Mouse (Mus musculus): Measurements from ENCODE around the gene Wdr3. TPM values are rescaled to one million over a fixed set of nuclear protein-coding genes. Genes with fewer than 3 reads are reported as not detected.

The Wdr3 gene
- polyA plus RNA-seq (2012; ENCODE audit: insufficient read depth, insufficient read length, missing spikeins) = 28.0 and 37.7 TPM in 2 replicates

DNA sequence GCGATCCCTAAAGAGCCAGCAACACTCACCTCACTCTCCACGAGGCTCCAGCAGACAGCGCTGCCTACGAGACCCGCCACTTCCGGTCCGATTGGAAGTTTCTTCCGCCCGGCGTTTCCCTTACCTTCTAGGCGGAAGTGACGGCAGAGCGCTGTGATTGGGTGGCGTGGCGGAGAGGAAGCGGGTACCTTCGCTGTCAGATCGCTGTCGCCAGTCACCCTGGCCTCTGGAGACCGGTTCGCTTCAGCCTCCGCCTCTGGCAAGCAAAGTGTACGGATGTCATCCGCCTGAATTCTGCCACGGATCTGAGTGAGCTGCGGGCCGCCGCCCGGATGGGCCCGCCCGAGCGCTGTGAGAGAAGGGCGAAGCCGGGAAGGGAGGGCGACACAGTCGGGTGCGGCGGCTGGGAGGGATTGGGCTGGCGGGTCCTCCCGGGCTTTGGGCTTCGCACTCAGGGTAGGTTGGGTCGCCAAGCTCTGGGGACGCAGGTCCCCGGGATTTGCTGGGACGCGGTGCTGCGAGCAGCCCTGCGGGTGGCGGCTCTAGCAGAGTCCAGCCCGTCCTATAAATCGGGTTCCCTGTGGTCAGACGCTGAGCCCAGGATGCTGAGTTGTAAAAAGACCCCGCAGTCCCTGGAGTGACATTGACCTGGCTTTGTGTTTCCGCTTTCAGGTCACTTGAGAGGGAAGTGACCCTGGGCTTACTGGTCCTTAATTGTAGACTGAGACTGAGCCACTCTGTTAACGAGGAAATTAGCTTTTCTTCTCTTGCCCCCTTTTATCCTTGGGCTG lies at the start of gene Wdr3, which contains the start of gene Gdap2:
Gene Wdr3, minus strand, starts transcription at position 93 of the 791 bp plus-strand sequence.
Gene Gdap2, plus strand, starts transcription at position 67 of the 791 bp plus-strand sequence.
- TF ChIP-seq POLR2A (IDR thresholded peaks at IDR 0.05; ENCODE audit: borderline replicate concordance, low read depth, low read length) (peak; percentile 69), CTCF (IDR thresholded peaks at IDR 0.05; ENCODE audit: low read depth, low read length) (no peak)
- H3K4me1 ChIP-seq (ENCODE audit: control insufficient read depth, insufficient read depth, low read length) = peaks cover 16% of the 10 kb centered on the region
- peak within 1 kb of the TSS; percentile 65 for H3K4me3 ChIP-seq (ENCODE audit: insufficient read depth, low read length)
- peak within 1 kb of the TSS; percentile 72 for H3K27ac ChIP-seq (ENCODE audit: insufficient read depth, low read depth, low read length)

DNA sequence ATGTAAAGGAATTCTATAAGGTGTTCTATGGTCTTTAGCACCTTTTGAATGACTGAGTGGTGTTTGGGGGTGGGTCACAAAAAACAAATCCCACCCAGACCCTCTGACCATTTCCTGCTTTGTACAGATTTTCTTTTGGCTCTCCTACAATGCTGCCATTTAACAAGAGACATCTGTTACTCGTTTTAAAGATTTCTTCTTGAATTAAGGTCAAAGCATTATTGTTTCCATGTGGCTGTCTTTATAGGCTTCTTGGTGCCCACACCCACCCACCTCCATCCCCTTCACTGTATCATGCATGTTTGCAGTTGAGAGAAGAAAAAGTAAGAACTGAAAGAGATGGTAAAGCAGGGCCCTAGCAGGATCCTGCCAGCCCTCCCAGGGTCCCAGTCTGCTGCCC lies 44.8 kb upstream of the Wdr3 start:
- TF ChIP-seq CTCF (IDR thresholded peaks at IDR 0.05; ENCODE audit: low read depth, low read length) = no peak
- TF ChIP-seq POLR2A (IDR thresholded peaks at IDR 0.05; ENCODE audit: borderline replicate concordance, low read depth, low read length) = no peak
- H3K27ac ChIP-seq (ENCODE audit: insufficient read depth, low read depth, low read length) = no peak overlapping the region
- no peak overlapping the region for H3K4me3 ChIP-seq (ENCODE audit: insufficient read depth, low read length)
- H3K4me1 ChIP-seq (ENCODE audit: control insufficient read depth, insufficient read depth, low read length) = no peaks in the 10 kb centered on the region

DNA sequence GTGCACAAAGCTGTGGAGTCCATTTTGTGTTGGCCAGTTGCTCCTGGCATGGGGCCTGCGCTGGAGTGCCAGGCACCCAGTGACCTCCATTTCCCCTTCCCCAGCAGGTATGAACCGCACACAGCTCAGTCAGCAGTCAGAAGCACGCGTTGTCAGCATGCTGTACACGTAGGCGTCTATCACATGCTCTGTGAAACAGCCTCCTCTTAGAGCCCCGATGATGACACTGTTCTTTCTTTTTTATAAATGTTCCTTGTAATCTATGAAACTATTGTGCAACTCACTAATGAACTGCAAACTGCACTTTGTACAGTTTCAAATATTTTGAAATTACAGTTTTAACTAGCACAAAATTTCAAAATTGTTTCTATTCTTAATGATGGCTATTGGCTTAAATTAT lies 39.3 kb upstream of the Wdr3 start:
- no peak overlapping the region for H3K4me3 ChIP-seq (ENCODE audit: insufficient read depth, low read length)
- no peak overlapping the region for H3K27ac ChIP-seq (ENCODE audit: insufficient read depth, low read depth, low read length)
- H3K4me1 ChIP-seq (ENCODE audit: control insufficient read depth, insufficient read depth, low read length) = no peaks in the 10 kb centered on the region
- TF ChIP-seq POLR2A (IDR thresholded peaks at IDR 0.05; ENCODE audit: borderline replicate concordance, low read depth, low read length) = no peak
- no peak for TF ChIP-seq CTCF (IDR thresholded peaks at IDR 0.05; ENCODE audit: low read depth, low read length)

DNA sequence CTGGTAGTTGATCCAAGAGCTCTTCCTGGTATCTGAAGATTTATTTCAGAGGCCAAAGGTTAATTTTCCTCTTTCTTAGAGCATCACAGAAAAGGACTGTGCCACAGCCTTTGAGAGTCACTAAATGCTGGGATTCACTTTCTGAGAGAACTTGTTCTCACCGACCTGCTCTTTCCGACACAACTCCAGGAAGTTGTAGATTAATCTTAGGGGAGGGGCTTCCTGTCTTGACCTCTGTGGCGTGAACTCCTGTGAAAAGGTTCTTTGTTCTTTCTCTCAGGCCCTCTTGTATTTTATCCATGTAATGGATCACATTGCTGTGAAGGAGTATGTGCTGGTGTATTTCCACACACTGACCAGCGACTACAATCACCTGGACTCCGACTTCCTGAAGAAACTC lies 32.0 kb upstream of the Wdr3 start:
- Histone ChIP-seq H3K4me3 (ENCODE audit: insufficient read depth, low read length) (no peak overlapping the region), H3K4me1 (ENCODE audit: control insufficient read depth, insufficient read depth, low read length) (no peaks in the 10 kb centered on the region), H3K27ac (ENCODE audit: insufficient read depth, low read depth, low read length) (no peak overlapping the region)
- TF ChIP-seq CTCF (IDR thresholded peaks at IDR 0.05; ENCODE audit: low read depth, low read length) (no peak), POLR2A (IDR thresholded peaks at IDR 0.05; ENCODE audit: borderline replicate concordance, low read depth, low read length) (no peak)

DNA sequence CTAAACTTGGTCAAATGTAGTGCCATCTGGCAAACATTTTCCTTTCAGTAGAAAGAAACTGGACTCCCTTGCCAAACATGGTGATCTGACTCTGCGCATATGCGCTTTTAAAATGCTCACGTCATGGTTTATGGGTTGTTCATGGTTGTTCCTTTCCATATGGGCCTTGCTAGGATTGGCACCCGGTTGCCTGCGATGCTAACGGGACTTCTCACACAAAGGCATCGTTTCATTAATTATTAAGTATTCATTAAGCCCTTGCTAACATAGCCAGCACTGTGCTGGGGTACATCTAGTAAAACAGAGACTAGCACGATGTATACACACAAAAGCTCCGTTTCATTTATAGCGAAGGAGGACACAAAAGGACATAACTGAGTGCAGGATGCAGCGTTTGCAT lies 27.7 kb upstream of the Wdr3 start:
- Histone ChIP-seq H3K4me3 (ENCODE audit: insufficient read depth, low read length) (no peak overlapping the region), H3K4me1 (ENCODE audit: control insufficient read depth, insufficient read depth, low read length) (no peaks in the 10 kb centered on the region), H3K27ac (ENCODE audit: insufficient read depth, low read depth, low read length) (no peak overlapping the region)
- TF ChIP-seq CTCF (IDR thresholded peaks at IDR 0.05; ENCODE audit: low read depth, low read length) (no peak), POLR2A (IDR thresholded peaks at IDR 0.05; ENCODE audit: borderline replicate concordance, low read depth, low read length) (no peak)

DNA sequence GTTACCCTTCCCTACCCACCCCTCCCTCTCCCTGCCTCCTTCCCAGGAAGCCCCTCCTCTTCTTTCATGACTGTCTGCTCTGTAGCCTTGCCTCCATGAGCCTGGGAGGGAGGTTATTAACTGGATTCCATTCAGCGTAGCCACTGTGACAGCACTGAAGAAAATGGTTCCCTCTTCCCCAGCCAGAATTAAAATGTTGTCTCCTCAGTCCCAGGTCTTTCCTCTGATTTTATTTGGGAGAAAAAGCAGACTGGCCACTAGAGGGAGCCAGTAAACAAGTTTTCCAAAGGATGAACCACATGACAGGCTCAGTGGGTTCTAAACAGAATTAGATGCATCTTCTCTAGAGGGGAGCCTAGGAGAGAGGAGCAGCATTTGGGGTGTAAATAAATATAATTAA lies 27.2 kb upstream of the Wdr3 start:
- Histone ChIP-seq H3K4me1 (ENCODE audit: control insufficient read depth, insufficient read depth, low read length) (no peaks in the 10 kb centered on the region), H3K4me3 (ENCODE audit: insufficient read depth, low read length) (no peak overlapping the region), H3K27ac (ENCODE audit: insufficient read depth, low read depth, low read length) (no peak overlapping the region)
- TF ChIP-seq CTCF (IDR thresholded peaks at IDR 0.05; ENCODE audit: low read depth, low read length) = no peak
- no peak for TF ChIP-seq POLR2A (IDR thresholded peaks at IDR 0.05; ENCODE audit: borderline replicate concordance, low read depth, low read length)

DNA sequence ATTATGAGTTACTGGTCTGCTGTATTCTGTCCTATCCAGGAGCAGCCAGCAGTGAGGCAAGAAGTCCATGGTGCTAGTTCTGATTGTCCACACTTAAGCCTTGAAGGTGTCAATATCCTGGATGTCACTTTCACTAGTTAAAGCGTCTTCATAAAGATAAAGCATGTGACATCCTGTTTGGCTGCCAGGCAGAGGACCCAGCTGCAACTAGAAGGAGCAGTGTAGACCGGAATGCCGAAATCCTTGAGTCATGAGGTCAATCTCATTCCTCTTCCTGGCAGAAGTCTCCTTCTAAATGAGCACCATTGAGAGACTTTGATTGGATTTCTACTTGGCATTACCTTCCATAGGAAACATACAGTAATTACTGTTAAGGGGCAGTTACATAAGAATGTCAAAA lies 18.3 kb upstream of the Wdr3 start:
- H3K4me3 ChIP-seq (ENCODE audit: insufficient read depth, low read length) = no peak overlapping the region
- TF ChIP-seq CTCF (IDR thresholded peaks at IDR 0.05; ENCODE audit: low read depth, low read length) (no peak), POLR2A (IDR thresholded peaks at IDR 0.05; ENCODE audit: borderline replicate concordance, low read depth, low read length) (no peak)
- peaks cover 14% of the 10 kb centered on the region for H3K4me1 ChIP-seq (ENCODE audit: control insufficient read depth, insufficient read depth, low read length)
- no peak overlapping the region for H3K27ac ChIP-seq (ENCODE audit: insufficient read depth, low read depth, low read length)

DNA sequence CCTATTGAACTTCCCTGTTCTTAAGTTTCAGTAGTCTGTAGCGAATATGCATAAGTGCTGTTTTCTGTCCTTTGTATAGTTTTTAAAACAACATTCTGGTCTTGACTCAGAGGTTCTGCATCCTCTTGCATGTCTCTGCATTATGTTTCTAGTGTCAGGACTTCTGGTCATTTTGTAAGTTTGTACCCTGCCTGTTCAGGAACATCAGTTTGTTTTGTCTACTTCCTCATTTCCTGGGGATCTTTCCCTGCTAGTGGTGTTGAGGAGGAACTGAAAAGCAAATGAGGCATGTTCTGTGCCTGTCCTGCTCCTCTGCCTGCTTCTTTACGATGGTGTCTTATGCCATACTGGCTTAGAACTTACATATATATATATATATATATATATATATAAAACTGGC lies 13.8 kb upstream of the Wdr3 start:
- no peak for TF ChIP-seq POLR2A (IDR thresholded peaks at IDR 0.05; ENCODE audit: borderline replicate concordance, low read depth, low read length)
- no peak for TF ChIP-seq CTCF (IDR thresholded peaks at IDR 0.05; ENCODE audit: low read depth, low read length)
- H3K4me1 ChIP-seq (ENCODE audit: control insufficient read depth, insufficient read depth, low read length) = peaks cover 20% of the 10 kb centered on the region
- H3K27ac ChIP-seq (ENCODE audit: insufficient read depth, low read depth, low read length) = peak overlapping the region; percentile 71

DNA sequence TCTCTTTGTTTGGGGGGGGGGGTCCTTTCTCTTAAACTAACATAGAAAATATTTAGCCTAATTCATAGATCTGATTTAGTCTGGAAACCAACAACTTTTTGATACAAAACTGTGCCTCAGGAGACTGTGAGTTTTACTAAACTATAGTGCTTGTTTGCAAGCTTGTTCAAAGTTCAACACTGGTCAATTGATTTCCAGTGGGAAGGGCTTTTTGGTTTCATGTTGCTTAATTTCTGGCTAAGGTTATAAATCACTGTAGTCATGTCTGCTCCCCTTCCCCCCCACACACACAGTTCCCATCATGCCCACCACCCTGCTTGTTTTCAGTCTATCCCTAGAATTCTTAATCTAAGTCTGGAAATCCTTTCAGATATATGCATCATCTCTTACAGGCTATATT lies 2.8 kb upstream of the Wdr3 start:
- TF ChIP-seq POLR2A (IDR thresholded peaks at IDR 0.05; ENCODE audit: borderline replicate concordance, low read depth, low read length) (no peak), CTCF (IDR thresholded peaks at IDR 0.05; ENCODE audit: low read depth, low read length) (no peak)
- H3K4me3 ChIP-seq (ENCODE audit: insufficient read depth, low read length) = no peak overlapping the region
- no peak overlapping the region for H3K27ac ChIP-seq (ENCODE audit: insufficient read depth, low read depth, low read length)
- H3K4me1 ChIP-seq (ENCODE audit: control insufficient read depth, insufficient read depth, low read length) = peaks cover 13% of the 10 kb centered on the region

More for the DNA sequence above, 13.8 kb upstream of the Wdr3 start:
- no peak overlapping the region for H3K4me3 ChIP-seq (ENCODE audit: insufficient read depth, low read length)

DNA sequence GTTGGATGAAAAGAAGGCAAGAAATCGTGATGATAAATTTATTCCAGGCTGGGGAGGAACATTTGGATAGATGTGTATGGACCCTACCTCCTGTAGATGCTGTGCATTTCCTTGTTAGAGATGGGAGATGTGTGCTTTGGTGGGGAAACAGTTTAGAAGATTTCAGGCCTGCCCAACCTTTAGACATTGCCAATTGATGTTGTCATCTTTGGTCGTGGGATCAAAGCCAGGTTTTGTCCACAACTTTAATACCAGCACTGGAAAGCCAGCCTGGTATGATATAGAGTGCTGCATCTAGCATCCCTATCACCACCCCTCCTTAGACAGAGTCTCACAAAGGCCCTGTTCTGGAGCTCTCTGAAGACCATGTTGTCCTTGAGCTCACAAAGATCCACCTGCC lies 1.3 kb upstream of the Wdr3 start:
- TF ChIP-seq CTCF (IDR thresholded peaks at IDR 0.05; ENCODE audit: low read depth, low read length) (no peak), POLR2A (IDR thresholded peaks at IDR 0.05; ENCODE audit: borderline replicate concordance, low read depth, low read length) (no peak)
- Histone ChIP-seq H3K4me3 (ENCODE audit: insufficient read depth, low read length) (no peak overlapping the region), H3K4me1 (ENCODE audit: control insufficient read depth, insufficient read depth, low read length) (peaks cover 16% of the 10 kb centered on the region), H3K27ac (ENCODE audit: insufficient read depth, low read depth, low read length) (no peak overlapping the region)

Measured in bone marrow macrophage, adult 2 months (primary cell).